15 mouse cellular contexts compared by ENCODE assay signal in genomic region chr13:43215994-43216706, GRCm38 (mm10). TPM values are rescaled to one million over a fixed set of nuclear protein-coding genes. Genes with fewer than 3 reads are reported as not detected.
DNase-seq lines count a peak whose midpoint lies in the region; ATAC-seq and TF ChIP-seq lines count a peak whose summit lies in the region.
"Had no signal": no experiment of that assay in that cellular context is flagged by ENCODE, and none has a peak within 500 bp of the region (broad histone marks: within the 10 kb centered on the region; RNA-seq: fewer than 3 reads in every experiment).

No protein-coding gene starts in this region.

- no peaks in the 10 kb centered on the region for H3K9me3 ChIP-seq in lung, embryonic 16.5 days (ENCODE audit: control insufficient read depth, low read length)
- H3K9me3 ChIP-seq in ES-E14 (ENCODE audit: control insufficient read depth, insufficient read depth, low read depth, low read length), result no peaks in the 10 kb centered on the region
- H3K9me3 ChIP-seq in hindbrain, embryonic 12.5 days (replicated peaks), result no peaks in the 10 kb centered on the region
- no peaks in the 10 kb centered on the region for H3K9me3 ChIP-seq in midbrain, embryonic 15.5 days

- no peak for TF ChIP-seq POLR2A in lung, adult 2 months (IDR thresholded peaks at IDR 0.05; ENCODE audit: borderline replicate concordance, extremely low read depth, low read depth, low read length)

- H3K4me3 ChIP-seq in lung, embryonic 16.5 days (ENCODE audit: low read length), result no peak overlapping the region
- no peak overlapping the region for H3K4me3 ChIP-seq in lung, adult 2 months (replicated peaks; ENCODE audit: extremely low read depth, low read depth, low read length)
- peak overlapping the region; percentile 58 to 66; a peak in 3 of 4 replicates for H3K4me3 ChIP-seq in ES-E14 (ENCODE audit: insufficient read depth in 1 of 2, low read depth in 1 of 2, low read length in 2 of 2, poor library complexity in 1 of 2, severe bottlenecking in 1 of 2)
- no peak overlapping the region for H3K4me3 ChIP-seq in hindbrain, embryonic 12.5 days
- H3K4me3 ChIP-seq in midbrain, embryonic 15.5 days, result no peak overlapping the region
- H3K4me3 ChIP-seq: erythroblast, embryonic 14.5 days had no signal

- no peak overlapping the region for H3K9ac ChIP-seq in lung, embryonic 16.5 days (ENCODE audit: low read length)
- H3K9ac ChIP-seq in ES-E14 (ENCODE audit: insufficient read depth, low read depth, low read length, poor library complexity, severe bottlenecking), result peak overlapping the region; percentile 50
- H3K9ac ChIP-seq in hindbrain, embryonic 12.5 days, result no peak overlapping the region
- H3K9ac ChIP-seq in midbrain, embryonic 15.5 days, result no peak overlapping the region

- H3K4me1 ChIP-seq in lung, embryonic 16.5 days (replicated peaks; ENCODE audit: control insufficient read depth, insufficient read depth, low read length), result peaks cover 33% of the 10 kb centered on the region
- peaks cover 14% of the 10 kb centered on the region; the same call in 1 of the 2 replicates for H3K4me1 ChIP-seq in lung, adult 2 months (ENCODE audit: control insufficient read depth, insufficient read depth, low read length)
- peaks cover 7 to 21% of the 10 kb centered on the region in 2 experiments; a peak in 3 of 4 replicates for H3K4me1 ChIP-seq in ES-E14 (ENCODE audit: control insufficient read depth in 2 of 2, insufficient read depth in 2 of 2, low read length in 2 of 2, poor library complexity in 1 of 2)
- peaks cover 22% of the 10 kb centered on the region for H3K4me1 ChIP-seq in hindbrain, embryonic 12.5 days
- peaks cover 27% of the 10 kb centered on the region for H3K4me1 ChIP-seq in midbrain, embryonic 15.5 days

- in situ Hi-C loops in ES-E14 (cut with MboI; ENCODE audit: low sequenced_read_pairs in 2 of 2, unreplicated experiment in 2 of 2), result no loop called here

- H3K4me2 ChIP-seq in lung, embryonic 16.5 days (ENCODE audit: low read depth, low read length), result no peak overlapping the region
- no peak overlapping the region for H3K4me2 ChIP-seq in hindbrain, embryonic 12.5 days (replicated peaks)
- H3K4me2 ChIP-seq in midbrain, embryonic 15.5 days, result peak overlapping the region; percentile 51

- H3K36me3 ChIP-seq in lung, embryonic 16.5 days (ENCODE audit: control insufficient read depth, insufficient read depth, low read length), result no peaks in the 10 kb centered on the region
- no peaks in the 10 kb centered on the region for H3K36me3 ChIP-seq in ES-E14 (ENCODE audit: control insufficient read depth, insufficient read depth, low read length, poor library complexity, severe bottlenecking)
- H3K36me3 ChIP-seq in hindbrain, embryonic 12.5 days, result no peaks in the 10 kb centered on the region
- H3K36me3 ChIP-seq in midbrain, embryonic 15.5 days (replicated peaks), result no peaks in the 10 kb centered on the region

- peak; percentile 51 for ATAC-seq in lung, embryonic 16.5 days (ENCODE audit: low read depth)
- no peak for ATAC-seq in hindbrain, embryonic 12.5 days (ENCODE audit: low FRiP score)
- no peak for ATAC-seq in midbrain, embryonic 15.5 days (replicated peaks)
- ATAC-seq: Patski had no signal

- peak overlapping the region; percentile 79 for H3K27ac ChIP-seq in lung, embryonic 16.5 days (ENCODE audit: low read length)
- peak overlapping the region; percentile 82 for H3K27ac ChIP-seq in ES-E14 (ENCODE audit: insufficient read depth, low read depth, low read length, poor library complexity, severe bottlenecking)
- H3K27ac ChIP-seq in hindbrain, embryonic 12.5 days, result peak overlapping the region; percentile 60
- peak overlapping the region; percentile 66 for H3K27ac ChIP-seq in midbrain, embryonic 15.5 days
- H3K27ac ChIP-seq: macrophage had no signal

- H3K27me3 ChIP-seq in lung, embryonic 16.5 days (ENCODE audit: control insufficient read depth, insufficient read depth, low read depth, low read length), result no peaks in the 10 kb centered on the region
- 0 out of 2 replicates have a peak, but pooled peaks cover 3% of the 10 kb centered on the region for H3K27me3 ChIP-seq in hindbrain, embryonic 12.5 days
- no peaks in the 10 kb centered on the region for H3K27me3 ChIP-seq in midbrain, embryonic 15.5 days (replicated peaks)
- H3K27me3 ChIP-seq: Patski had no signal

- DNase-seq in lung, adult 2 months, result no peak
- no peak for DNase-seq in ES-E14 (ENCODE audit: low read depth, low spot score)
- DNase-seq in cerebellum, postnatal 10 days, result no peak
- DNase-seq in cerebellum, postnatal 36 days, result no peak
- DNase-seq: adrenal gland, postnatal 25 days; cerebellum, adult 9-10 months; gastrocnemius, postnatal 10 days; heart, postnatal 10 days; right cerebral cortex, postnatal 4 days had no signal

- WGBS in lung, embryonic 16.5 days, result 60% methylated on average over 9 of the region's 9 CpGs
- WGBS in lung, adult 2 months, result 51% methylated on average over 9 of the region's 9 CpGs
- 73% methylated on average over 9 of the region's 9 CpGs for WGBS in hindbrain, embryonic 12.5 days
- 76% methylated on average over 9 of the region's 9 CpGs for whole genome bisulfite sequencing in midbrain, embryonic 15.5 days

- no peak for TF ChIP-seq CTCF in lung, adult 2 months (IDR thresholded peaks at IDR 0.05; ENCODE audit: insufficient read depth, low read length)

TF ChIP-seq in ES-E14, 5 proteins besides CTCF, POLR2A, EP300 and RAD21:
- no peak for TF ChIP-seq ZC3H11A (IDR thresholded peaks at IDR 0.05; ENCODE audit: borderline replicate concordance, low read depth, low read length)
- TF ChIP-seq HCFC1 (IDR thresholded peaks at IDR 0.05; ENCODE audit: borderline replicate concordance, insufficient read depth, low read length), result no peak
- no peak for TF ChIP-seq MAFK (IDR thresholded peaks at IDR 0.05; ENCODE audit: insufficient read depth, low read depth, low read length)
- no peak for TF ChIP-seq ZNF384 (IDR thresholded peaks at IDR 0.05; ENCODE audit: low read depth, low read length)
- no peak for TF ChIP-seq CHD2 (IDR thresholded peaks at IDR 0.05; ENCODE audit: low read depth, low read length)

RNA-seq across cellular contexts. Expression of gene Tbc1d7, which starts 44.8 kb away (rescaled TPM):
- polyA plus RNA-seq in lung, embryonic 16.5 days (2015; fragmentation: Nextera tagmentation; extraction: Ambion mirVana), result 44.4 and 47.3 TPM in 2 replicates
- 8.1 and 16.5 TPM in 2 replicates for polyA plus RNA-seq in lung, adult 2 months (2012; rRNA removed)
- 11.3 and 11.7 TPM in 2 replicates for total RNA-seq in ES-E14 (2012; rRNA removed)
- 73.2 and 74.9 TPM in 2 replicates for polyA plus RNA-seq in hindbrain, embryonic 12.5 days (2016; fragmentation: Nextera tagmentation; extraction: Ambion mirVana)
- 84.9 and 93.0 TPM in 2 replicates for polyA plus RNA-seq in midbrain, embryonic 15.5 days (2015; fragmentation: Nextera tagmentation; extraction: Ambion mirVana)

Comparison
In these comparisons a context has a peak if more than half of its experiments do, and no peak if none do; other contexts are left out.
1. H3K4me3 ChIP-seq: peak in ES-E14 (2 of 2); none in lung, embryonic 16.5 days (single experiment), lung, adult 2 months (single experiment), hindbrain, embryonic 12.5 days (single experiment) and midbrain, embryonic 15.5 days (single experiment).
2. Peak in every context shown above with its lines, with median percentiles within 50 percentile points of each other: H3K27ac ChIP-seq.